Mouse (Mus musculus) embryonic facial prominence, embryonic 13.5 days (tissue): ENCODE data around the gene Rabepk. TPM values are rescaled to one million over a fixed set of nuclear protein-coding genes. Genes with fewer than 3 reads are reported as not detected.
"Not testable (repeated sequence)": the region's sequence is repeated elsewhere in the genome, so short reads cannot be mapped to it uniquely, and the experiment has no call there.

Experiments
- ATAC-seq: fragments of 200-750 bp; cut with Nextera tagmentation; 2 replicates; pipeline ENCODE4 v1.8.0; 2017; ENCODE audit warnings: low read depth; ENCODE audit not compliant: insufficient number of reproducible peaks, insufficient read depth, low FRiP score, low TSS enrichment
- H3K27ac ChIP-seq: fragments of 300-500 bp; sonication (generic); 2 replicates; pipeline ENCODE4 v1.5.1; 2015; ENCODE audit warnings: moderate library complexity, mild to moderate bottlenecking, inconsistent platforms
- H3K27me3 ChIP-seq: fragments of 300-500 bp; sonication (generic); 2 replicates; pipeline ENCODE4 v1.6.1; 2015; ENCODE audit warnings: mild to moderate bottlenecking, inconsistent platforms
- H3K36me3 ChIP-seq: fragments of 300-500 bp; sonication (generic); 2 replicates; pipeline ENCODE4 v1.6.1; 2015; ENCODE audit warnings: mild to moderate bottlenecking, inconsistent platforms
- H3K4me1 ChIP-seq: fragments of 300-500 bp; sonication (generic); 2 replicates; pipeline ENCODE4 v1.6.1; 2015; ENCODE audit warnings: inconsistent platforms
- H3K4me2 ChIP-seq: fragments of 300-500 bp; sonication (generic); 2 replicates; pipeline ENCODE4 v1.6.1; 2015; ENCODE audit warnings: moderate library complexity, mild to moderate bottlenecking, inconsistent platforms
- H3K4me3 ChIP-seq: fragments of 300-500 bp; sonication (generic); 2 replicates; pipeline ENCODE4 v1.5.1; 2015; ENCODE audit warnings: mild to moderate bottlenecking, inconsistent platforms
- H3K9ac ChIP-seq: fragments of 300-500 bp; sonication (generic); 2 replicates; pipeline ENCODE4 v1.6.1; 2015; ENCODE audit warnings: mild to moderate bottlenecking, inconsistent platforms
- H3K9me3 ChIP-seq: fragments of 300-500 bp; sonication (generic); 2 replicates; pipeline ENCODE4 v1.6.1; 2016; ENCODE audit warnings: inconsistent platforms
- WGBS: fragments of 180-500 bp; shearing (Covaris S2); methylation state at CpG from one replicate; pipeline ENCODE4 v1.1.7; 2015; ENCODE audit warnings: mixed read lengths; 5-methylcytosine and 5-hydroxymethylcytosine counted together
- polyA plus RNA-seq: library from polyadenylated mRNA; unstranded; fragments of >200 nt; fragmentation: Nextera tagmentation; extraction: Ambion mirVana; gene quantifications from 2 replicates; pipeline ENCODE4 v1.2.1, GENCODE M21; 2015

The Rabepk gene
- 32.2 and 35.8 TPM in 2 replicates for polyA plus RNA-seq

- peak within 1 kb of the TSS; percentile 60 for H3K4me3 ChIP-seq
- H3K36me3 ChIP-seq = peaks cover 19% of the 10 kb centered on the region
- no peaks in the 10 kb centered on the region for H3K27me3 ChIP-seq
- peak within 1 kb of the TSS; percentile 76 for H3K4me2 ChIP-seq
- peak within 1 kb of the TSS; percentile 77 for H3K9ac ChIP-seq
- ATAC-seq = peak; percentile 74
- H3K4me1 ChIP-seq = peaks cover 23% of the 10 kb centered on the region
- peak within 1 kb of the TSS; percentile 86 for H3K27ac ChIP-seq
- H3K9me3 ChIP-seq = no peaks in the 10 kb centered on the region
- 3% methylated on average over 44 of the region's 44 CpGs for WGBS
These were observed at the start of gene Rabepk for GRCm38 (mm10) chr2:34799357-34800256. Gene Rabepk (minus strand): TSS chr2:34799912.

- Histone ChIP-seq H3K36me3 (peaks cover 38% of the 10 kb centered on the region), H3K4me3 (no peak overlapping the region), H3K27ac (no peak overlapping the region), H3K4me1 (no peaks in the 10 kb centered on the region), H3K9ac (no peak overlapping the region), H3K4me2 (no peak overlapping the region), H3K27me3 (no peaks in the 10 kb centered on the region), H3K9me3 (no peaks in the 10 kb centered on the region)
- ATAC-seq = no peak
- 97% methylated on average over 1 of the region's 1 CpGs for WGBS
These were observed 48.0 kb upstream of the Rabepk start for GRCm38 (mm10) chr2:34847702-34848101.

- H3K27me3 ChIP-seq = no peaks in the 10 kb centered on the region
- no peaks in the 10 kb centered on the region for H3K9me3 ChIP-seq
- 82% methylated on average over 11 of the region's 11 CpGs for WGBS
- ATAC-seq = no peak
- H3K4me3 ChIP-seq = no peak overlapping the region
- H3K4me1 ChIP-seq = no peaks in the 10 kb centered on the region
- no peak overlapping the region for H3K4me2 ChIP-seq
- H3K27ac ChIP-seq = no peak overlapping the region
- H3K9ac ChIP-seq = no peak overlapping the region
- no peaks in the 10 kb centered on the region for H3K36me3 ChIP-seq
These were observed 43.7 kb upstream of the Rabepk start for GRCm38 (mm10) chr2:34843211-34843939.

- no peak overlapping the region for H3K4me2 ChIP-seq
- no peaks in the 10 kb centered on the region for H3K27me3 ChIP-seq
- 83% methylated on average over 8 of the region's 8 CpGs for WGBS
- no peaks in the 10 kb centered on the region for H3K4me1 ChIP-seq
- no peaks in the 10 kb centered on the region for H3K9me3 ChIP-seq
- H3K4me3 ChIP-seq = no peak overlapping the region
- no peak for ATAC-seq
- H3K9ac ChIP-seq = no peak overlapping the region
- H3K36me3 ChIP-seq = no peaks in the 10 kb centered on the region
- H3K27ac ChIP-seq = no peak overlapping the region
These were observed 42.0 kb upstream of the Rabepk start for GRCm38 (mm10) chr2:34841706-34842105.

- not testable (repeated sequence) for H3K27ac ChIP-seq, H3K9ac ChIP-seq, H3K27me3 ChIP-seq, H3K4me3 ChIP-seq, H3K4me2 ChIP-seq, ATAC-seq, H3K9me3 ChIP-seq, H3K4me1 ChIP-seq, H3K36me3 ChIP-seq
- 80% methylated on average over 5 of the region's 5 CpGs for WGBS
These were observed 40.4 kb upstream of the Rabepk start for GRCm38 (mm10) chr2:34840143-34840542.

GRCm38 (mm10) chr2:34835669-34836068 is 36.0 kb upstream of the Rabepk start:
- no peaks in the 10 kb centered on the region for H3K36me3 ChIP-seq
- 74% methylated on average over 3 of the region's 3 CpGs for WGBS
- H3K4me3 ChIP-seq = no peak overlapping the region
- no peak for ATAC-seq
- H3K4me1 ChIP-seq = no peaks in the 10 kb centered on the region
- no peak overlapping the region for H3K4me2 ChIP-seq
- no peaks in the 10 kb centered on the region for H3K9me3 ChIP-seq
- H3K27me3 ChIP-seq = 0 out of 2 replicates have a peak, but pooled peaks cover 3% of the 10 kb centered on the region
- no peak overlapping the region for H3K27ac ChIP-seq
- no peak overlapping the region for H3K9ac ChIP-seq

GRCm38 (mm10) chr2:34833624-34834023 is 33.9 kb upstream of the Rabepk start:
- 90% methylated on average over 17 of the region's 17 CpGs for WGBS
- H3K36me3 ChIP-seq = no peaks in the 10 kb centered on the region
- H3K4me3 ChIP-seq = no peak overlapping the region
- H3K4me2 ChIP-seq = no peak overlapping the region
- H3K27ac ChIP-seq = no peak overlapping the region
- 0 out of 2 replicates have a peak, but pooled peaks cover 3% of the 10 kb centered on the region for H3K27me3 ChIP-seq
- no peaks in the 10 kb centered on the region for H3K4me1 ChIP-seq
- ATAC-seq = no peak
- H3K9me3 ChIP-seq = 0 out of 2 replicates have a peak, but pooled peaks cover 4% of the 10 kb centered on the region
- H3K9ac ChIP-seq = no peak overlapping the region

GRCm38 (mm10) chr2:34832766-34833457 is 33.2 kb upstream of the Rabepk start, which contains the start of gene Gm34653:
Gene Gm34653 (plus strand): TSS chr2:34833007.
- not testable (repeated sequence) for H3K27ac ChIP-seq, H3K4me1 ChIP-seq, H3K9ac ChIP-seq, ATAC-seq, H3K36me3 ChIP-seq, H3K9me3 ChIP-seq, H3K27me3 ChIP-seq, H3K4me3 ChIP-seq, H3K4me2 ChIP-seq
- WGBS = 66% methylated on average over 11 of the region's 11 CpGs

GRCm38 (mm10) chr2:34830066-34830465 is 30.4 kb upstream of the Rabepk start:
- not testable (repeated sequence) for H3K4me2 ChIP-seq, H3K27ac ChIP-seq, H3K9me3 ChIP-seq, H3K9ac ChIP-seq, H3K4me1 ChIP-seq, H3K4me3 ChIP-seq, H3K36me3 ChIP-seq, H3K27me3 ChIP-seq, ATAC-seq
- 94% methylated on average over 17 of the region's 17 CpGs for WGBS

GRCm38 (mm10) chr2:34828026-34828425 is 28.3 kb upstream of the Rabepk start:
- no peak overlapping the region for H3K9ac ChIP-seq
- no peak overlapping the region for H3K4me2 ChIP-seq
- H3K4me1 ChIP-seq = peaks cover 19% of the 10 kb centered on the region
- H3K27ac ChIP-seq = no peak overlapping the region
- H3K27me3 ChIP-seq = 0 out of 2 replicates have a peak, but pooled peaks cover 2% of the 10 kb centered on the region
- no peak overlapping the region for H3K4me3 ChIP-seq
- ATAC-seq = no peak
- H3K9me3 ChIP-seq = 0 out of 2 replicates have a peak, but pooled peaks cover 4% of the 10 kb centered on the region
- WGBS = 90% methylated on average over 1 of the region's 1 CpGs
- 0 out of 2 replicates have a peak, but pooled peaks cover 3% of the 10 kb centered on the region for H3K36me3 ChIP-seq

- Histone ChIP-seq H3K4me2 (no peak overlapping the region), H3K9me3 (0 out of 2 replicates have a peak, but pooled peaks cover 4% of the 10 kb centered on the region), H3K4me3 (no peak overlapping the region), H3K27me3 (0 out of 2 replicates have a peak, but pooled peaks cover 2% of the 10 kb centered on the region), H3K27ac (no peak overlapping the region), H3K36me3 (peaks cover 5% of the 10 kb centered on the region), H3K9ac (no peak overlapping the region), H3K4me1 (peaks cover 19% of the 10 kb centered on the region)
- no peak for ATAC-seq
- 88% methylated on average over 4 of the region's 4 CpGs for WGBS
These were observed 27.9 kb upstream of the Rabepk start for GRCm38 (mm10) chr2:34827591-34827990.
